Mouse (Mus musculus) hindbrain, postnatal 0 days (tissue): ENCODE results near the gene Gadl1. TPM values are rescaled to one million over a fixed set of nuclear protein-coding genes. Genes with fewer than 3 reads are reported as not detected.

Experiments
- ATAC-seq: fragments of 200-750 bp; cut with Nextera tagmentation; 2 replicates; pipeline ENCODE4 v1.8.0; 2017; ENCODE audit warnings: mild to moderate bottlenecking, moderate TSS enrichment, moderate library complexity
- DNase-seq: peaks from one replicate; pipeline ENCODE4 v3.0.0-alpha.2; 2015; ENCODE audit warnings: low spot score
- H3K27ac ChIP-seq: fragments of 300-500 bp; sonication (generic); 2 replicates; pipeline ENCODE4 v1.5.1; 2014; ENCODE audit warnings: mild to moderate bottlenecking
- H3K27me3 ChIP-seq: fragments of 300-500 bp; sonication (generic); 2 replicates; pipeline ENCODE4 v1.6.1; 2014; ENCODE audit warnings: low read length, mixed read lengths; ENCODE audit not compliant: insufficient read depth
- H3K36me3 ChIP-seq: fragments of 300-500 bp; sonication (generic); 2 replicates; pipeline ENCODE4 v1.6.1; 2014; ENCODE audit warnings: low read length, mixed read lengths; ENCODE audit not compliant: insufficient read depth
- H3K4me1 ChIP-seq: fragments of 300-500 bp; sonication (generic); 2 replicates; pipeline ENCODE4 v1.6.1; 2014; ENCODE audit warnings: antibody characterized with exemption, low read length, mixed read lengths; ENCODE audit not compliant: insufficient read depth
- H3K4me2 ChIP-seq: fragments of 300-500 bp; sonication (generic); 2 replicates; pipeline ENCODE4 v1.6.1; 2014; ENCODE audit warnings: low read depth, mild to moderate bottlenecking, low read length, moderate library complexity, mixed read lengths
- H3K4me3 ChIP-seq: fragments of 300-500 bp; sonication (generic); 2 replicates; pipeline ENCODE4 v1.5.1; 2014; ENCODE audit warnings: low read length
- H3K9ac ChIP-seq: fragments of 300-500 bp; sonication (generic); replicated peaks from 2 replicates; pipeline ENCODE4 v1.6.1; 2014; ENCODE audit warnings: mild to moderate bottlenecking, low read length, moderate library complexity, mixed read lengths
- H3K9me3 ChIP-seq: fragments of 300-500 bp; sonication (generic); 2 replicates; pipeline ENCODE4 v1.6.1; 2016; ENCODE audit warnings: low read length, mixed read lengths
- CTCF ChIP-seq: IDR thresholded peaks from 2 replicates; pipeline ENCODE4 v1.5.1; 2016; ENCODE audit warnings: antibody characterized with exemption, control low read depth, low read depth
- WGBS: fragments of 180-500 bp; shearing (Covaris S2); extraction: QIAGEN DNeasy Blood & Tissue Kit; methylation state at CpG from one replicate; pipeline ENCODE4 v1.1.7; 2014; 5-methylcytosine and 5-hydroxymethylcytosine counted together
- polyA plus RNA-seq: library from polyadenylated mRNA; unstranded; fragments of >200 nt; fragmentation: Nextera tagmentation; extraction: Ambion mirVana; gene quantifications from 2 replicates; pipeline ENCODE4 v1.2.1, GENCODE M21; 2015
- total RNA-seq: library from RNA; depleted of rRNA; stranded (reverse); fragments of >200 nt; gene quantifications from 2 replicates; pipeline ENCODE4 v1.2.3, GENCODE M21; 2014

Gadl1 gene
- total and polyA plus RNA-seq, 2 experiments from 2014 or later: 0.24 TPM; not detected in 1

- H3K4me1 ChIP-seq: 0 out of 2 replicates have a peak, but pooled peaks cover 11% of the 10 kb centered on the region
- no peak overlapping the region for H3K4me2 ChIP-seq
- no peak overlapping the region for H3K9ac ChIP-seq
- no peaks in the 10 kb centered on the region for H3K36me3 ChIP-seq
- no peak overlapping the region for H3K4me3 ChIP-seq
- DNase-seq (peak; percentile 30), ATAC-seq (0 out of 2 replicates have a peak, but pooled peaks have one; percentile 21)
- H3K27ac ChIP-seq: no peak overlapping the region
- no peak for TF ChIP-seq CTCF
- H3K9me3 ChIP-seq: no peaks in the 10 kb centered on the region
- H3K27me3 ChIP-seq: no peaks in the 10 kb centered on the region
- WGBS: 18% methylated on average over 7 of the region's 7 CpGs
These were observed 33.7 kb downstream of the Gadl1 start for GRCm38 (mm10) chr9:115942989-115943388.

GRCm38 (mm10) chr9:115943577-115944320, 34.5 kb downstream of the Gadl1 start:
- 57% methylated on average over 10 of the region's 10 CpGs for WGBS
- Histone ChIP-seq H3K4me3 (no peak overlapping the region), H3K27ac (no peak overlapping the region), H3K36me3 (no peaks in the 10 kb centered on the region), H3K4me1 (0 out of 2 replicates have a peak, but pooled peaks cover 11% of the 10 kb centered on the region), H3K27me3 (no peaks in the 10 kb centered on the region), H3K9me3 (no peaks in the 10 kb centered on the region), H3K9ac (no peak overlapping the region), H3K4me2 (no peak overlapping the region)
- ATAC-seq (no peak), DNase-seq (peak; percentile 15)
- TF ChIP-seq CTCF: no peak

GRCm38 (mm10) chr9:115965056-115965455, 55.8 kb downstream of the Gadl1 start:
- Histone ChIP-seq H3K4me2 (no peak overlapping the region), H3K9me3 (no peaks in the 10 kb centered on the region), H3K9ac (no peak overlapping the region), H3K4me1 (no peaks in the 10 kb centered on the region), H3K27ac (no peak overlapping the region), H3K36me3 (no peaks in the 10 kb centered on the region), H3K27me3 (no peaks in the 10 kb centered on the region), H3K4me3 (no peak overlapping the region)
- WGBS: 89% methylated on average over 7 of the region's 7 CpGs
- ATAC-seq (no peak), DNase-seq (no peak)
- no peak for TF ChIP-seq CTCF

GRCm38 (mm10) chr9:115966116-115966515, 56.9 kb downstream of the Gadl1 start:
- WGBS: 88% methylated on average over 4 of the region's 4 CpGs
- no peak for ATAC-seq

GRCm38 (mm10) chr9:115966746-115967145, 57.5 kb downstream of the Gadl1 start:
- no peak overlapping the region for H3K9ac ChIP-seq
- H3K4me1 ChIP-seq: no peaks in the 10 kb centered on the region
- 87% methylated on average over 5 of the region's 5 CpGs for WGBS
- no peak overlapping the region for H3K4me3 ChIP-seq
- H3K4me2 ChIP-seq: no peak overlapping the region
- no peak for DNase-seq
- no peaks in the 10 kb centered on the region for H3K27me3 ChIP-seq
- H3K9me3 ChIP-seq: no peaks in the 10 kb centered on the region
- no peaks in the 10 kb centered on the region for H3K36me3 ChIP-seq
- TF ChIP-seq CTCF: no peak
- ATAC-seq: no peak
- H3K27ac ChIP-seq: no peak overlapping the region

More at GRCm38 (mm10) chr9:115966116-115966515, 56.9 kb downstream of the Gadl1 start:
- no peak overlapping the region for H3K4me2 ChIP-seq
- H3K9ac ChIP-seq: no peak overlapping the region
- no peak overlapping the region for H3K27ac ChIP-seq
- no peaks in the 10 kb centered on the region for H3K27me3 ChIP-seq
- no peaks in the 10 kb centered on the region for H3K36me3 ChIP-seq
- H3K4me3 ChIP-seq: no peak overlapping the region
- no peak for TF ChIP-seq CTCF
- H3K9me3 ChIP-seq: no peaks in the 10 kb centered on the region
- DNase-seq: no peak
- no peaks in the 10 kb centered on the region for H3K4me1 ChIP-seq

- 91% methylated on average over 5 of the region's 5 CpGs for WGBS
- ATAC-seq: no peak
- no peak for TF ChIP-seq CTCF
These were observed 58.4 kb downstream of the Gadl1 start for GRCm38 (mm10) chr9:115967638-115968037.

GRCm38 (mm10) chr9:115976901-115977300, 67.6 kb downstream of the Gadl1 start:
- no peak overlapping the region for H3K4me2 ChIP-seq
- 64% methylated on average over 6 of the region's 6 CpGs for WGBS
- H3K27me3 ChIP-seq: no peaks in the 10 kb centered on the region
- no peaks in the 10 kb centered on the region for H3K36me3 ChIP-seq
- no peak for TF ChIP-seq CTCF
- ATAC-seq: no peak
- no peak overlapping the region for H3K4me3 ChIP-seq
- no peak overlapping the region for H3K27ac ChIP-seq
- H3K9me3 ChIP-seq: no peaks in the 10 kb centered on the region
- H3K4me1 ChIP-seq: no peaks in the 10 kb centered on the region
- H3K9ac ChIP-seq: no peak overlapping the region
- DNase-seq: no peak

More at GRCm38 (mm10) chr9:115967638-115968037, 58.4 kb downstream of the Gadl1 start:
- no peaks in the 10 kb centered on the region for H3K4me1 ChIP-seq
- H3K36me3 ChIP-seq: no peaks in the 10 kb centered on the region
- no peaks in the 10 kb centered on the region for H3K9me3 ChIP-seq
- no peak overlapping the region for H3K9ac ChIP-seq
- no peak overlapping the region for H3K4me3 ChIP-seq
- no peak overlapping the region for H3K4me2 ChIP-seq
- DNase-seq: no peak
- no peak overlapping the region for H3K27ac ChIP-seq
- H3K27me3 ChIP-seq: no peaks in the 10 kb centered on the region
